Mouse (Mus musculus): ENCODE results near the gene Zmynd19. TPM values are rescaled to one million over a fixed set of nuclear protein-coding genes. Genes with fewer than 3 reads are reported as not detected.
A peak's percentile ranks its signal among the peaks of the same experiment; 100 is the strongest.
"Not testable (repeated sequence)": the region's sequence is repeated elsewhere in the genome, so short reads cannot be mapped to it uniquely, and the experiment has no call there.

Gene Zmynd19
- polyA plus RNA-seq, 1 experiment from 2014 or later, result 23.3 TPM

GRCm38 (mm10) chr2:24935057-24935796 lies 14.4 kb upstream of the Zmynd19 start, which contains the start of gene Arrdc1:
TSS of gene Arrdc1 (minus strand) at chr2:24935252.
- DNase-seq, result peak; percentile 97
- Histone ChIP-seq H3K9ac (peak within 1 kb of the TSS; percentile 71), H3K4me1 (ENCODE audit: insufficient read depth) (no peaks in the 10 kb centered on the region), H3K27ac (ENCODE audit: low read depth) (peak within 1 kb of the TSS; percentile 80), H3K4me3 (ENCODE audit: low read depth, low read length) (peak within 1 kb of the TSS; percentile 64), H3K27me3 (ENCODE audit: insufficient read depth, low read length) (no peaks in the 10 kb centered on the region), H3K9me3 (ENCODE audit: low read depth, low read length) (no peaks in the 10 kb centered on the region), H3K36me3 (ENCODE audit: insufficient read depth) (no peaks in the 10 kb centered on the region), H3K4me2 (peak within 1 kb of the TSS; percentile 97)
- WGBS, result 0% methylated on average over 49 of the region's 49 CpGs
- peak; percentile 70 for TF ChIP-seq CTCF (IDR thresholded peaks at IDR 0.05; ENCODE audit: low read depth)
- ATAC-seq (ENCODE audit: insufficient read depth), result peak; percentile 95

- Histone ChIP-seq H3K36me3 (ENCODE audit: insufficient read depth) (no peaks in the 10 kb centered on the region), H3K27ac (ENCODE audit: low read depth) (no peak overlapping the region), H3K9ac (no peak overlapping the region), H3K4me3 (ENCODE audit: low read depth, low read length) (no peak overlapping the region), H3K27me3 (ENCODE audit: insufficient read depth, low read length) (no peaks in the 10 kb centered on the region), H3K4me1 (ENCODE audit: insufficient read depth) (no peaks in the 10 kb centered on the region), H3K9me3 (ENCODE audit: low read depth, low read length) (no peaks in the 10 kb centered on the region), H3K4me2 (no peak overlapping the region)
- TF ChIP-seq CTCF (IDR thresholded peaks at IDR 0.05; ENCODE audit: low read depth), result no peak
- ATAC-seq (ENCODE audit: insufficient read depth) (no peak), DNase-seq (no peak)
- WGBS, result 73% methylated on average over 4 of the region's 4 CpGs
These were observed 7.5 kb upstream of the Zmynd19 start for GRCm38 (mm10) chr2:24942092-24942491.

GRCm38 (mm10) chr2:24944304-24944703 lies 5.3 kb upstream of the Zmynd19 start:
- not testable (repeated sequence) for H3K9me3 ChIP-seq (ENCODE audit: low read depth, low read length); H3K4me2 ChIP-seq; H3K4me3 ChIP-seq (ENCODE audit: low read depth, low read length); H3K36me3 ChIP-seq (ENCODE audit: insufficient read depth); H3K4me1 ChIP-seq (ENCODE audit: insufficient read depth); ATAC-seq (ENCODE audit: insufficient read depth); H3K27me3 ChIP-seq (ENCODE audit: insufficient read depth, low read length); H3K27ac ChIP-seq (ENCODE audit: low read depth); H3K9ac ChIP-seq
- 43% methylated on average over 2 of the region's 2 CpGs for WGBS
- peak; percentile 56 for TF ChIP-seq CTCF (IDR thresholded peaks at IDR 0.05; ENCODE audit: low read depth)
- peak; percentile 60 for DNase-seq

GRCm38 (mm10) chr2:24950189-24950535 lies 570 bp downstream of the Zmynd19 start:
- ATAC-seq (ENCODE audit: insufficient read depth), result no peak
- no peak for TF ChIP-seq CTCF (IDR thresholded peaks at IDR 0.05; ENCODE audit: low read depth)
- peak overlapping the region; percentile 89 for H3K4me2 ChIP-seq

GRCm38 (mm10) chr2:24952537-24953055 lies 3.0 kb downstream of the Zmynd19 start:
- peaks cover 5% of the 10 kb centered on the region; the same call in 1 of the 2 replicates for H3K4me1 ChIP-seq (ENCODE audit: insufficient read depth)
- ATAC-seq (ENCODE audit: insufficient read depth) (no peak), DNase-seq (no peak)
- H3K9me3 ChIP-seq (ENCODE audit: low read depth, low read length), result no peaks in the 10 kb centered on the region
- H3K36me3 ChIP-seq (ENCODE audit: insufficient read depth), result peaks cover 55% of the 10 kb centered on the region
- H3K4me3 ChIP-seq (ENCODE audit: low read depth, low read length), result no peak overlapping the region
- no peaks in the 10 kb centered on the region for H3K27me3 ChIP-seq (ENCODE audit: insufficient read depth, low read length)
- no peak overlapping the region for H3K4me2 ChIP-seq
- no peak overlapping the region for H3K27ac ChIP-seq (ENCODE audit: low read depth)
- no peak overlapping the region for H3K9ac ChIP-seq
- TF ChIP-seq CTCF (IDR thresholded peaks at IDR 0.05; ENCODE audit: low read depth), result no peak
- WGBS, result 81% methylated on average over 4 of the region's 4 CpGs

More at GRCm38 (mm10) chr2:24950189-24950535, 570 bp downstream of the Zmynd19 start:
- H3K9ac ChIP-seq, result peak overlapping the region; percentile 90
- H3K27me3 ChIP-seq (ENCODE audit: insufficient read depth, low read length), result no peaks in the 10 kb centered on the region
- no peaks in the 10 kb centered on the region for H3K9me3 ChIP-seq (ENCODE audit: low read depth, low read length)
- H3K4me1 ChIP-seq (ENCODE audit: insufficient read depth), result peaks cover 5% of the 10 kb centered on the region; the same call in 1 of the 2 replicates
- peak overlapping the region; percentile 97 for H3K4me3 ChIP-seq (ENCODE audit: low read depth, low read length)
- peak; percentile 42 for DNase-seq
- WGBS, result under 1% methylated on average over 31 of the region's 31 CpGs
- peak overlapping the region; percentile 46; the same call in 1 of the 2 replicates for H3K27ac ChIP-seq (ENCODE audit: low read depth)
- peaks cover 34% of the 10 kb centered on the region for H3K36me3 ChIP-seq (ENCODE audit: insufficient read depth)

DNA sequence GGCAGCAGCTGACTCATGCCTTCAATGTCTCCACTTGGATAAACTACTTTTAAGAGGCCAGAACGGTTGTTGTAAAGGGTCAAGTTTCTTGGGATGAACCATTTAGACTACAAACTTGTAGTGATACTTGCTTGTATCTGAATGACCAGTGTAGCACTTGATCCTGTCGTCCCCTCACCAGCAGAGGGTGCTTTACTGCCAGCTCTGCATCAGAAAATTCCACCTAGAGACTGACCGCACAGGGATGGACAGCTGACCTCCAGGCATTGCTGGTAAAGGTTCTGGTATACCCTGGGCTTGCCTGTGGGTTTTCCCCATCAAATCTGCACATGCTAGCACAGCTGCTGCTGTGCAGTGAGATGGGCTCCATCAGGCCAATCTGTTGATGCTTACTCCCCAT lies 11.3 kb downstream of the Zmynd19 start:
- no peak overlapping the region for H3K9ac ChIP-seq
- peak; percentile 60 for TF ChIP-seq CTCF (IDR thresholded peaks at IDR 0.05; ENCODE audit: low read depth)
- H3K36me3 ChIP-seq (ENCODE audit: insufficient read depth), result peaks cover 54% of the 10 kb centered on the region
- H3K9me3 ChIP-seq (ENCODE audit: low read depth, low read length), result no peaks in the 10 kb centered on the region
- DNase-seq, result peak; percentile 52
- ATAC-seq (ENCODE audit: insufficient read depth), result no peak
- WGBS, result 30% methylated on average over 3 of the region's 3 CpGs
- no peak overlapping the region for H3K4me3 ChIP-seq (ENCODE audit: low read depth, low read length)
- H3K27ac ChIP-seq (ENCODE audit: low read depth), result no peak overlapping the region
- H3K4me1 ChIP-seq (ENCODE audit: insufficient read depth), result no peaks in the 10 kb centered on the region
- H3K27me3 ChIP-seq (ENCODE audit: insufficient read depth, low read length), result no peaks in the 10 kb centered on the region
- no peak overlapping the region for H3K4me2 ChIP-seq

DNA sequence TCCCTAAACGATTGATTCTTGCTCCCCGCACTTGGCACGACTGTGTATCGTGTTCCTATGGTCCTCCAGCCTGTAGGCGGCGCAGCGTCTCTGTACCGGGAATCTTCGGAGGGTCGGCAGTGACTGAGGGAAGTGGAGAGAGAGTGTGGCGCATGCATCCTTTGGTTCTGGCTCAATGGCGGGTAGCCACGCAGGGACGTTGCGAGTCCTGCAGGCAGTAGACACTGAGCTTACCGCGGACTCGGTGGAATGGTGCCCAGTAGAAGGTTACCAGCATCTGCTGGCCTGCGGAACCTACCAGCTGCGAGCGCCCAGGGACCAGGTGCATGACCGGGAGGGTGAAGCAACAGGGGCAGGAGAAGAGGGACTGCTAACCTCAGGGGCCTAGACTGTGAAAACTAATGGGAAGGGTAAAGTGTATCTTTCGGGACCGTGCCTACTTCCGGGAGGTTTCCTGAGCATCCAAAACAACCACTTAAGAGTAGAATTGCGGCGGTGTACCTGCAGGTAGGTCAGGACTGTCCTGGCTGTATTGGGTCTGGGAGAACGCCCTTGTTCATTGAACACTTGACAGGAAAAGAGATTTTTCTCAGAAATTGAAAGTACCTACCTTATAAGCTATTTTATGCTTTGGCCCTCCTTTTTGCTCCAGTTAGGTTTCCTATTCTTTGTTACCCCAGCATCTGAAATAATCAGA lies 12.9 kb downstream of the Zmynd19 start, which contains the start of gene Dph7:
Gene Dph7 (plus strand): TSS at position 97 of the 697 bp plus-strand sequence.
- ATAC-seq (ENCODE audit: insufficient read depth) (peak; percentile 89), DNase-seq (peak; percentile 94)
- no peaks in the 10 kb centered on the region for H3K9me3 ChIP-seq (ENCODE audit: low read depth, low read length)
- TF ChIP-seq CTCF (IDR thresholded peaks at IDR 0.05; ENCODE audit: low read depth), result peak; percentile 94
- H3K27ac ChIP-seq (ENCODE audit: low read depth), result 0 out of 2 replicates have a peak within 1 kb of the TSS, but pooled peaks have one; percentile 33
- H3K4me1 ChIP-seq (ENCODE audit: insufficient read depth), result no peaks in the 10 kb centered on the region
- H3K36me3 ChIP-seq (ENCODE audit: insufficient read depth), result peaks cover 53% of the 10 kb centered on the region
- H3K9ac ChIP-seq, result peak within 1 kb of the TSS; percentile 83
- H3K27me3 ChIP-seq (ENCODE audit: insufficient read depth, low read length), result no peaks in the 10 kb centered on the region
- peak within 1 kb of the TSS; percentile 61 for H3K4me2 ChIP-seq
- WGBS, result under 1% methylated on average over 28 of the region's 28 CpGs
- peak within 1 kb of the TSS; percentile 76 for H3K4me3 ChIP-seq (ENCODE audit: low read depth, low read length)
